Comparison of ENCODE assay signal across 36 mouse cellular contexts in the genomic region with DNA sequence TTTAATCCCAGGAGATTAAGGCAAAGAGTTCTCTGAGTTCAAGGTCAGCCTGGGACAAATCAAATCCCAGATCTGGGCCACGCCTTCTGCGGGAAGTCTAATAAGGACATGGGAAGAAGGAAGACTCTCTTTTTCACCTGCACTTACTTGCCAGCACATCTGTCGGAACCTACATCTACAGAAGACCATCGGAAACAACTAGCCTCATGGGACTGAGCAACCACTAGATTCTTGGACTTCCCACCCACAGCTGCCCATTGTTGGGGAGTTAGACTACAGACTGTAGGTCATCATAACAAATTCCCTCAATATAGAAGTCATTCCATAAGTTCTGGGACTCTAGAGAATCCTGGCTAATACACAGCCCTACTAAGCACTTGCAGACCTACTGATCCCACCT. TPM values are rescaled to one million over a fixed set of nuclear protein-coding genes. Genes with fewer than 3 reads are reported as not detected.
"Had no signal": no experiment of that assay in that cellular context is flagged by ENCODE, and none has a peak within 500 bp of the region (broad histone marks: within the 10 kb centered on the region; RNA-seq: fewer than 3 reads in every experiment).

No protein-coding gene starts in this region.

- DNase-seq: heart, postnatal 10 days; heart, postnatal 14 days; heart, postnatal 36 days; kidney, adult 11 months; kidney, adult 18-20 months; kidney, adult 2 months; kidney, adult 8-10 months; kidney, adult 9 months; kidney, postnatal 10 days; kidney, postnatal 14 days; kidney, postnatal 25 days; kidney, postnatal 36 days; kidney, postnatal 4 days; layer of hippocampus, adult 9-11 months; layer of hippocampus, postnatal 36 days had no signal

- ATAC-seq: hindbrain, embryonic 16.5 days; hindbrain, postnatal 0 days; inflammation-experienced regulatory T-cells, adult 6 months; intestine, embryonic 15.5 days; intestine, embryonic 16.5 days; intestine, postnatal 0 days had no signal

- H3K27me3 ChIP-seq: hindbrain, embryonic 12.5 days; hindbrain, embryonic 13.5 days; hindbrain, embryonic 15.5 days; intestine, embryonic 15.5 days had no signal

- H3K36me3 ChIP-seq: heart, embryonic 12.5 days; heart, embryonic 13.5 days; heart, embryonic 15.5 days; hindbrain, embryonic 10.5 days; hindbrain, embryonic 12.5 days; hindbrain, embryonic 13.5 days; hindbrain, embryonic 15.5 days; intestine, embryonic 15.5 days; kidney, embryonic 15.5 days had no signal

- H3K9me3 ChIP-seq: heart, embryonic 12.5 days; heart, embryonic 13.5 days; heart, embryonic 15.5 days; hindbrain, embryonic 10.5 days; hindbrain, embryonic 12.5 days; hindbrain, embryonic 13.5 days; hindbrain, embryonic 15.5 days; intestine, embryonic 15.5 days; kidney, embryonic 15.5 days had no signal

- H3K9ac ChIP-seq: heart, embryonic 12.5 days; heart, embryonic 13.5 days; heart, embryonic 15.5 days; hindbrain, embryonic 12.5 days; hindbrain, embryonic 13.5 days; hindbrain, embryonic 14.5 days; hindbrain, embryonic 15.5 days; intestine, embryonic 15.5 days; kidney, embryonic 15.5 days had no signal

- H3K4me3 ChIP-seq: heart, embryonic 12.5 days; heart, embryonic 13.5 days; heart, embryonic 15.5 days; hindbrain, embryonic 10.5 days; hindbrain, embryonic 12.5 days; hindbrain, embryonic 13.5 days; hindbrain, embryonic 15.5 days; intestine, embryonic 15.5 days; kidney, embryonic 15.5 days; layer of hippocampus, adult 2 months; left cerebral cortex, adult 2 months had no signal

- H3K4me2 ChIP-seq: heart, embryonic 12.5 days; heart, embryonic 13.5 days; heart, embryonic 15.5 days; hindbrain, embryonic 12.5 days; hindbrain, embryonic 13.5 days; hindbrain, embryonic 14.5 days; hindbrain, embryonic 15.5 days; intestine, embryonic 15.5 days; kidney, embryonic 15.5 days had no signal

- H3K27ac ChIP-seq: heart, embryonic 13.5 days; heart, embryonic 15.5 days; hindbrain, embryonic 12.5 days; hindbrain, embryonic 13.5 days; hindbrain, embryonic 14.5 days; hindbrain, embryonic 15.5 days; hindbrain, postnatal 0 days; intestine, embryonic 15.5 days; kidney, embryonic 15.5 days; kidney, postnatal 0 days; layer of hippocampus, adult 2 months; left cerebral cortex, adult 2 months had no signal

- H3K4me1 ChIP-seq: kidney, embryonic 15.5 days had no signal

RNA-seq across cellular contexts. Expression of gene Ip6k3, which starts 1.0 kb away (rescaled TPM):
- total RNA-seq: hematopoietic stem cell, adult 5-6 weeks; hindbrain, postnatal 0 days; layer of hippocampus, postnatal 10 days had no signal
- polyA plus RNA-seq: inflammation-experienced regulatory T-cells, adult 6 months; intestine, embryonic 14.5 days; intestine, postnatal 0 days had no signal
